Mouse (Mus musculus) left cerebral cortex, postnatal 36 days (tissue): Measurements from ENCODE around the gene Lmo2. TPM values are rescaled to one million over a fixed set of nuclear protein-coding genes. Genes with fewer than 3 reads are reported as not detected.
"Not testable (repeated sequence)": the region's sequence is repeated elsewhere in the genome, so short reads cannot be mapped to it uniquely, and the experiment has no call there.

Source experiments
- DNase-seq, 2 experiments: peaks; one replicate each; pipeline ENCODE4 v3.0.0; 2021 to 2022; ENCODE audit warnings: low spot score in 2 of 2, mixed read lengths in 1 of 2
- intact Hi-C: fragments of 180-260 bp; cut with DNase I; formaldehyde crosslinking; loops from one replicate; pipeline ENCODE4 v1.15.1; 2025
- total RNA-seq, 2 experiments: library from RNA; stranded (reverse); gene quantifications; 2 replicates each; pipeline ENCODE4 v1.2.3; 2021

Gene Lmo2
- total RNA-seq, 2 experiments from 2014 or later: 15.5 to 17.7 TPM

- intact Hi-C loops: no loop called here
- DNase-seq: no peak
Measured at GRCm38 (mm10) chr2:103970791-103971649, 13.2 kb downstream of the Lmo2 start.

- no peak for DNase-seq
- intact Hi-C loops: no loop called here
Measured at GRCm38 (mm10) chr2:103971838-103972237, 14.1 kb downstream of the Lmo2 start.

GRCm38 (mm10) chr2:103975904-103976303, 18.1 kb downstream of the Lmo2 start:
- DNase-seq: no peak
- intact Hi-C loops: no loop called here

GRCm38 (mm10) chr2:103977216-103977615, 19.4 kb downstream of the Lmo2 start:
- no peak for DNase-seq
- intact Hi-C loops: no loop called here

GRCm38 (mm10) chr2:103977716-103978115, 19.9 kb downstream of the Lmo2 start:
- intact Hi-C loops: no loop called here
- DNase-seq: no peak

- intact Hi-C loops: loop anchor here (1.0 to 10.0 kb wide), 2 partner anchors 110 to 187 kb away; partner anchors contain the start of gene Caprin1
- DNase-seq: peak; percentile 44 to 71
Measured at GRCm38 (mm10) chr2:103982250-103982649, 24.5 kb downstream of the Lmo2 start.

- DNase-seq: no peak
- intact Hi-C loops: loop anchor here (10.0 kb wide), 1 partner anchor 188 kb away; the partner anchor contains the start of gene Caprin1
Measured at GRCm38 (mm10) chr2:103983146-103983545, 25.4 kb downstream of the Lmo2 start.

GRCm38 (mm10) chr2:103987595-103987994, 29.8 kb downstream of the Lmo2 start:
- not testable (repeated sequence) for DNase-seq
- intact Hi-C loops: loop anchor here (10.0 kb wide), 1 partner anchor 193 kb away; the partner anchor contains the start of gene Caprin1

- intact Hi-C loops: loop anchor here (10.0 kb wide), 1 partner anchor 195 kb away; the partner anchor contains the start of gene Caprin1
- no peak for DNase-seq
Measured at GRCm38 (mm10) chr2:103989724-103990123, 31.9 kb downstream of the Lmo2 start.

- intact Hi-C loops: no loop called here
- no peak for DNase-seq
Measured at GRCm38 (mm10) chr2:103991303-103991702, 33.5 kb downstream of the Lmo2 start.

GRCm38 (mm10) chr2:103992162-103992561, 34.4 kb downstream of the Lmo2 start:
- intact Hi-C loops: no loop called here
- DNase-seq: no peak

- intact Hi-C loops: no loop called here
- no peak for DNase-seq
Measured at GRCm38 (mm10) chr2:103992618-103993332, 35.0 kb downstream of the Lmo2 start.

GRCm38 (mm10) chr2:104001076-104001475, 43.3 kb downstream of the Lmo2 start:
- DNase-seq: no peak

GRCm38 (mm10) chr2:104001861-104002260, 44.1 kb downstream of the Lmo2 start:
- no peak for DNase-seq
- intact Hi-C loops: loop anchor here (10.0 kb wide), 1 partner anchor 437 kb away; the partner anchor contains the start of gene Abtb2

More at GRCm38 (mm10) chr2:104001076-104001475, 43.3 kb downstream of the Lmo2 start:
- intact Hi-C loops: loop anchor here (10.0 kb wide), 1 partner anchor 436 kb away; the partner anchor contains the start of gene Abtb2

GRCm38 (mm10) chr2:104002711-104003413, 45.1 kb downstream of the Lmo2 start:
- intact Hi-C loops: loop anchor here (10.0 kb wide), 1 partner anchor 438 kb away; the partner anchor contains the start of gene Abtb2

GRCm38 (mm10) chr2:104007793-104008519, 50.2 kb downstream of the Lmo2 start:
- intact Hi-C loops: loop anchor here (10.0 kb wide), 1 partner anchor 443 kb away; the partner anchor contains the start of gene Abtb2
- DNase-seq: no peak

More at GRCm38 (mm10) chr2:104002711-104003413, 45.1 kb downstream of the Lmo2 start:
- peak; percentile 68 to 70 for DNase-seq

GRCm38 (mm10) chr2:104008853-104009252, 51.1 kb downstream of the Lmo2 start:
- DNase-seq: not testable (repeated sequence)
- intact Hi-C loops: loop anchor here (10.0 kb wide), 1 partner anchor 444 kb away; the partner anchor contains the start of gene Abtb2

GRCm38 (mm10) chr2:104023096-104023495, 65.3 kb downstream of the Lmo2 start:
- DNase-seq: no peak
- intact Hi-C loops: no loop called here

GRCm38 (mm10) chr2:104024656-104025055, 66.9 kb downstream of the Lmo2 start:
- DNase-seq: no peak
- intact Hi-C loops: no loop called here
